Mouse (Mus musculus): ENCODE results near the gene Fam92b. TPM values are rescaled to one million over a fixed set of nuclear protein-coding genes. Genes with fewer than 3 reads are reported as not detected.

Fam92b gene
- total and polyA plus RNA-seq, 3 experiments = 1.0 TPM; not detected in 2

DNA sequence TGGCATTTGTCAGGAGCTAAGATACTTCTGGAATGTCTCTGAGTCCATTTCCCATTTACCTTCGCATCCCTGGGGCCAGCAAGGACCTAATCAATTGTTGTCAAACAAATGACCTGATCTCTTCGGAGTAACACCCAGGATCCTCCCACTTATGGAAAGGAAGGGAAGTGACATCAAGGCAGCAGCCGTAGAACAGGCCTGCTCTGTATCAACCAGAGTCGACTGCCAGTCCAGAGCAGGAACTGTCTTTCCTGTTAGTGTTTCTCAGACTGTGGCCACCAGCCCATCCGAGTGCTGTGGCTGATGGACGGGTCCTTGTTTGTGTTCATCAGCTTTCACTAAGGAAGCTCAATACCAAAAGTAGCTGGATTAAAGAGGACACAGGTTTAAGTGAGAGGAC lies 53.0 kb downstream of the Fam92b start:
- 20% methylated on average over 6 of the region's 6 CpGs for WGBS
- DNase-seq = peak in 1 of 2 experiments; percentile 23
- Histone ChIP-seq H3K27ac (peak overlapping the region; percentile 3), H3K79me2 (replicated peaks; ENCODE audit: control insufficient read depth, insufficient read depth, low read length) (no peaks in the 10 kb centered on the region; the same call in 1 of the 2 replicates), H3K27me3 (ENCODE audit: control insufficient read depth, insufficient read depth, low read length) (no peaks in the 10 kb centered on the region), H3K9ac (ENCODE audit: low read depth, low read length) (no peak overlapping the region), H3K36me3 (ENCODE audit: control insufficient read depth, insufficient read depth, low read length) (no peaks in the 10 kb centered on the region), H3K4me3 (no peak overlapping the region), H3K4me1 (ENCODE audit: control insufficient read depth, insufficient read depth, low read length) (peaks cover 19% of the 10 kb centered on the region)
- intact Hi-C loops (cut with DNase I) = no loop called here
- TF ChIP-seq POLR2A (IDR thresholded peaks at IDR 0.05; ENCODE audit: insufficient read depth, low read depth, low read length) (no peak), CTCF (IDR thresholded peaks at IDR 0.05) (no peak), EP300 (IDR thresholded peaks at IDR 0.05; ENCODE audit: insufficient read depth, low read depth, low read length) (no peak)

DNA sequence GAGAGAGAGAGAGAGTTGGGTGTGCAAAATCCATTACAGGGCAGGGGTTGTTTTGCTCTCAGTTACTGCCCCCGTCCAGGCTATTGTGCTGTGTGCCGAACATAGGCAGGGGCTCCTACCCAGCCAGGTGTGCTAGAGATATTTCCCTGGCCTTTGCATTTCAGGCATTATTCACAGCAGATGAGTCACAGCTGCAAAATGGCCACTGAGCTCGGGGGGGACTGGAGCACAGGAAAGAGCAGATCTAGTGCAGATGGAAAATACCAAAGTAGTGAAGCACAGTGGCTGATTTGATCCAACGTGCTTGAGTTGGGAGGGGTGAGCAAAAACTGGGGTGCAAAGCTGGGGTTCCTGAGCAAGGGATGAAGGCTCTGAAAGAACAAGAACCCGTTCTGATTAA lies 56.3 kb downstream of the Fam92b start:
- intact Hi-C loops (cut with DNase I) = no loop called here
- Histone ChIP-seq H3K27ac (no peak overlapping the region), H3K36me3 (ENCODE audit: control insufficient read depth, insufficient read depth, low read length) (no peaks in the 10 kb centered on the region), H3K4me3 (no peak overlapping the region), H3K4me1 (ENCODE audit: control insufficient read depth, insufficient read depth, low read length) (peaks cover 23% of the 10 kb centered on the region), H3K27me3 (ENCODE audit: control insufficient read depth, insufficient read depth, low read length) (no peaks in the 10 kb centered on the region), H3K79me2 (replicated peaks; ENCODE audit: control insufficient read depth, insufficient read depth, low read length) (no peaks in the 10 kb centered on the region; the same call in 1 of the 2 replicates), H3K9ac (ENCODE audit: low read depth, low read length) (no peak overlapping the region)
- peak in 1 of 2 experiments; percentile 19 for DNase-seq
- 38% methylated on average over 5 of the region's 5 CpGs for whole genome bisulfite sequencing
- TF ChIP-seq CTCF (IDR thresholded peaks at IDR 0.05) (no peak), EP300 (IDR thresholded peaks at IDR 0.05; ENCODE audit: insufficient read depth, low read depth, low read length) (no peak), POLR2A (IDR thresholded peaks at IDR 0.05; ENCODE audit: insufficient read depth, low read depth, low read length) (no peak)

- H3K79me2 ChIP-seq (replicated peaks; ENCODE audit: control insufficient read depth, insufficient read depth, low read length) = no peaks in the 10 kb centered on the region; the same call in 1 of the 2 replicates
- WGBS = 27% methylated on average over 6 of the region's 6 CpGs
- intact Hi-C loops (cut with DNase I) = no loop called here
- no peak overlapping the region for H3K4me3 ChIP-seq
- H3K27ac ChIP-seq = peak overlapping the region; percentile 13
- TF ChIP-seq CTCF (IDR thresholded peaks at IDR 0.05) (no peak), POLR2A (IDR thresholded peaks at IDR 0.05; ENCODE audit: insufficient read depth, low read depth, low read length) (no peak), EP300 (IDR thresholded peaks at IDR 0.05; ENCODE audit: insufficient read depth, low read depth, low read length) (no peak)
- no peaks in the 10 kb centered on the region for H3K27me3 ChIP-seq (ENCODE audit: control insufficient read depth, insufficient read depth, low read length)
- DNase-seq = peak in 1 of 2 experiments; percentile 18
- H3K9ac ChIP-seq (ENCODE audit: low read depth, low read length) = 0 out of 2 replicates have a peak overlapping the region, but pooled peaks have one; percentile 26
- H3K4me1 ChIP-seq (ENCODE audit: control insufficient read depth, insufficient read depth, low read length) = peaks cover 23% of the 10 kb centered on the region
- no peaks in the 10 kb centered on the region for H3K36me3 ChIP-seq (ENCODE audit: control insufficient read depth, insufficient read depth, low read length)
Observed at GRCm38 (mm10) chr8:120119931-120120330, 57.3 kb downstream of the Fam92b start.

GRCm38 (mm10) chr8:120119429-120119828 lies 57.8 kb downstream of the Fam92b start:
- peak overlapping the region; percentile 6 for H3K27ac ChIP-seq
- H3K9ac ChIP-seq (ENCODE audit: low read depth, low read length) = no peak overlapping the region
- intact Hi-C loops (cut with DNase I) = no loop called here
- H3K27me3 ChIP-seq (ENCODE audit: control insufficient read depth, insufficient read depth, low read length) = no peaks in the 10 kb centered on the region
- no peak for DNase-seq
- 69% methylated on average over 3 of the region's 3 CpGs for WGBS
- no peaks in the 10 kb centered on the region; the same call in 1 of the 2 replicates for H3K79me2 ChIP-seq (replicated peaks; ENCODE audit: control insufficient read depth, insufficient read depth, low read length)
- no peak overlapping the region for H3K4me3 ChIP-seq
- H3K4me1 ChIP-seq (ENCODE audit: control insufficient read depth, insufficient read depth, low read length) = peaks cover 23% of the 10 kb centered on the region
- TF ChIP-seq EP300 (IDR thresholded peaks at IDR 0.05; ENCODE audit: insufficient read depth, low read depth, low read length) (no peak), POLR2A (IDR thresholded peaks at IDR 0.05; ENCODE audit: insufficient read depth, low read depth, low read length) (no peak), CTCF (IDR thresholded peaks at IDR 0.05) (no peak)
- H3K36me3 ChIP-seq (ENCODE audit: control insufficient read depth, insufficient read depth, low read length) = no peaks in the 10 kb centered on the region

DNA sequence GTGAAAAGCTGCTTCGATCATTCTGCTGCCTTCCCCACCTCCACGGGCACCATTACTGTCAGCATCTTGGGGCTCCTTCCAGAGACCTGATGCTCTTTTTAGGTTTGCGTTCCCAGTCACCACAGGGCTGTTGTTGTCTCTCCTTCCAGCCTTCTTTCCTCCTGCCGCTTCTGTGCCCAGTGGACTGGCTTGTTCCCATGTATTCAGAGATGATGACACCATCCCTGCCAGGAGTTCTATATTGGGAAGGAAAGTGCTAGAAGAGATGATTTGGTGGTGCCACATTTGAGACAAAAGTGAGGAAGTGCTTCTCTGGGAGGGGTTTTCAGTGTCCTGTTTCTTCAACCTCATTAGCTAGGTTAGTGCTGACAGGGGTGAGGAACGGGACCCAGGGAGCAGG lies 58.4 kb downstream of the Fam92b start:
- no peaks in the 10 kb centered on the region for H3K27me3 ChIP-seq (ENCODE audit: control insufficient read depth, insufficient read depth, low read length)
- H3K4me1 ChIP-seq (ENCODE audit: control insufficient read depth, insufficient read depth, low read length) = peaks cover 23% of the 10 kb centered on the region
- TF ChIP-seq EP300 (IDR thresholded peaks at IDR 0.05; ENCODE audit: insufficient read depth, low read depth, low read length) = no peak
- TF ChIP-seq CTCF (IDR thresholded peaks at IDR 0.05) = no peak
- no peak for TF ChIP-seq POLR2A (IDR thresholded peaks at IDR 0.05; ENCODE audit: insufficient read depth, low read depth, low read length)
- no peaks in the 10 kb centered on the region for H3K36me3 ChIP-seq (ENCODE audit: control insufficient read depth, insufficient read depth, low read length)
- H3K27ac ChIP-seq = no peak overlapping the region; the same call in 1 of the 2 replicates
- WGBS = 80% methylated on average over 5 of the region's 5 CpGs
- no peak for DNase-seq
- H3K4me3 ChIP-seq = no peak overlapping the region
- H3K79me2 ChIP-seq (replicated peaks; ENCODE audit: control insufficient read depth, insufficient read depth, low read length) = no peaks in the 10 kb centered on the region; the same call in 1 of the 2 replicates
- no peak overlapping the region for H3K9ac ChIP-seq (ENCODE audit: low read depth, low read length)
- intact Hi-C loops (cut with DNase I) = no loop called here

- intact Hi-C loops (cut with DNase I) = no loop called here
- no peaks in the 10 kb centered on the region for H3K36me3 ChIP-seq (ENCODE audit: control insufficient read depth, insufficient read depth, low read length)
- H3K4me3 ChIP-seq = no peak overlapping the region
- whole genome bisulfite sequencing = 43% methylated on average over 9 of the region's 9 CpGs
- H3K4me1 ChIP-seq (ENCODE audit: control insufficient read depth, insufficient read depth, low read length) = peaks cover 23% of the 10 kb centered on the region
- no peak overlapping the region for H3K9ac ChIP-seq (ENCODE audit: low read depth, low read length)
- no peaks in the 10 kb centered on the region; the same call in 1 of the 2 replicates for H3K79me2 ChIP-seq (replicated peaks; ENCODE audit: control insufficient read depth, insufficient read depth, low read length)
- TF ChIP-seq POLR2A (IDR thresholded peaks at IDR 0.05; ENCODE audit: insufficient read depth, low read depth, low read length) (no peak), CTCF (IDR thresholded peaks at IDR 0.05) (no peak), EP300 (IDR thresholded peaks at IDR 0.05; ENCODE audit: insufficient read depth, low read depth, low read length) (no peak)
- H3K27me3 ChIP-seq (ENCODE audit: control insufficient read depth, insufficient read depth, low read length) = no peaks in the 10 kb centered on the region
- DNase-seq = no peak
- no peak overlapping the region; the same call in 1 of the 2 replicates for H3K27ac ChIP-seq
Observed at GRCm38 (mm10) chr8:120118162-120118561, 59.1 kb downstream of the Fam92b start.

Measured in heart, adult 2 months (tissue).